Mouse (Mus musculus) forebrain, embryonic 15.5 days (tissue): ENCODE measurements around the gene Evi2b. TPM values are rescaled to one million over a fixed set of nuclear protein-coding genes. Genes with fewer than 3 reads are reported as not detected.

Experiments
- ATAC-seq: fragments of 200-750 bp; cut with Nextera tagmentation; replicated peaks from 2 replicates; pipeline ENCODE4 v1.8.0; 2017; ENCODE audit warnings: mild to moderate bottlenecking, moderate TSS enrichment, moderate library complexity
- H3K27ac ChIP-seq: fragments of 300-500 bp; sonication (generic); replicated peaks from 2 replicates; pipeline ENCODE4 v1.5.1; 2015; ENCODE audit warnings: mild to moderate bottlenecking, inconsistent platforms
- H3K27me3 ChIP-seq: fragments of 300-500 bp; sonication (generic); 2 replicates; pipeline ENCODE4 v1.6.1; 2015; ENCODE audit warnings: inconsistent platforms
- H3K36me3 ChIP-seq: fragments of 300-500 bp; sonication (generic); 2 replicates; pipeline ENCODE4 v1.6.1; 2015; ENCODE audit warnings: mild to moderate bottlenecking, inconsistent platforms
- H3K4me1 ChIP-seq: fragments of 300-500 bp; sonication (generic); 2 replicates; pipeline ENCODE4 v1.6.1; 2015; ENCODE audit warnings: inconsistent platforms
- H3K4me2 ChIP-seq: fragments of 300-500 bp; sonication (generic); replicated peaks from 2 replicates; pipeline ENCODE4 v1.6.1; 2015; ENCODE audit warnings: mild to moderate bottlenecking, inconsistent platforms
- H3K4me3 ChIP-seq: fragments of 300-500 bp; sonication (generic); 2 replicates; pipeline ENCODE4 v1.5.1; 2015; ENCODE audit warnings: mild to moderate bottlenecking, inconsistent platforms
- H3K9ac ChIP-seq: fragments of 300-500 bp; sonication (generic); replicated peaks from 2 replicates; pipeline ENCODE4 v1.6.1; 2015; ENCODE audit warnings: mild to moderate bottlenecking, inconsistent platforms
- H3K9me3 ChIP-seq: fragments of 300-500 bp; sonication (generic); 2 replicates; pipeline ENCODE4 v1.6.1; 2016; ENCODE audit warnings: inconsistent platforms
- whole genome bisulfite sequencing: fragments of 180-500 bp; shearing (Covaris S2); methylation state at CpG from one replicate; pipeline ENCODE4 v1.1.7; 2015; ENCODE audit warnings: mixed read lengths; 5-methylcytosine and 5-hydroxymethylcytosine counted together
- polyA plus RNA-seq: library from polyadenylated mRNA; unstranded; fragments of >200 nt; fragmentation: Nextera tagmentation; extraction: Ambion mirVana; gene quantifications from 2 replicates; pipeline ENCODE4 v1.2.1, GENCODE M21; 2015

The Evi2b gene
- polyA plus RNA-seq, 1 experiment from 2014 or later = not detected

DNA sequence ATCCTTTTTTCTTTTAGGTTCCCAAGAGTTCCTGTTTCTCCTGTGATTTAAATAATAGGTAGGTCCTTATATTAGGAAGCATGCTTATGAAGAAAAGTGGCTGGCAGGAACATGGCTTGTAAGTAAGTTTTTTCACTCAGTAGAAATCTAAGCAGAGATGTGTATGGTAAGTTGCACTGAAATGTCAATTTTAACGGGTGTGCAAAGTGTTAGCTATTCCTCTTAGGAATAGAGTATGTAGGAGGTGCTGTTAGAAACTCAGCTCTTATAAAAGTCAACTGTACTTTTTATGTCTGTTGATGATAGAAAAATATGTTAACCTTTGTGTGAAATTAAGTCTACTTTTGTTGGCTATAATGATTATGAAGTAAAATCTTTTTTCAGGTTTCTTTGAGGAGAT lies 55.5 kb downstream of the Evi2b start:
- H3K27ac ChIP-seq = no peak overlapping the region
- peaks cover 45% of the 10 kb centered on the region for H3K36me3 ChIP-seq
- H3K27me3 ChIP-seq = no peaks in the 10 kb centered on the region
- no peaks in the 10 kb centered on the region for H3K4me1 ChIP-seq
- WGBS = 80% methylated on average over 1 of the region's 1 CpGs
- no peak for ATAC-seq
- no peak overlapping the region for H3K4me2 ChIP-seq
- H3K4me3 ChIP-seq = no peak overlapping the region
- H3K9me3 ChIP-seq = no peaks in the 10 kb centered on the region
- H3K9ac ChIP-seq = no peak overlapping the region

Other genes starting within 250 kb of the Evi2b start
- not detected in 2 replicates for gene Gm9964, start 226.9 kb downstream of the Evi2b start, polyA plus RNA-seq
- gene Nf1, start 184.1 kb downstream of the Evi2b start, polyA plus RNA-seq = 5.9 and 6.4 TPM in 2 replicates
- 2.3 and 3.0 TPM in 2 replicates for gene Omg, start 19.7 kb downstream of the Evi2b start, polyA plus RNA-seq
- gene Evi2, start 6.8 kb upstream of the Evi2b start, polyA plus RNA-seq = 0.45 and 0.59 TPM in 2 replicates
- 2.2 and 3.9 TPM in 2 replicates for gene Evi2a, start 6.8 kb upstream of the Evi2b start, polyA plus RNA-seq
- gene Rab11fip4, start 67.5 kb upstream of the Evi2b start, polyA plus RNA-seq = 25.6 TPM in 2 replicates